Mouse (Mus musculus) lung, adult 2 months (tissue): Measurements from ENCODE around the gene Ap1g2. TPM values are rescaled to one million over a fixed set of nuclear protein-coding genes. Genes with fewer than 3 reads are reported as not detected.

Experiments
- DNase-seq: peaks from one replicate; pipeline ENCODE4 v3.0.0; 2022
- H3K4me1 ChIP-seq: fragments of 200-500 bp; 2 replicates; pipeline ENCODE4 v1.6.1; 2011; ENCODE audit warnings: low read length; ENCODE audit not compliant: control insufficient read depth, insufficient read depth
- H3K4me3 ChIP-seq: fragments of 200-500 bp; replicated peaks from 2 replicates; pipeline ENCODE3; 2011; ENCODE audit warnings: low read depth, mild to moderate bottlenecking, control low read depth, low read length; ENCODE audit errors: extremely low read depth
- CTCF ChIP-seq: fragments of 200-500 bp; IDR thresholded peaks from 2 replicates; pipeline ENCODE4 v1.5.1; 2011; ENCODE audit warnings: mild to moderate bottlenecking, low read length, control low read depth; ENCODE audit not compliant: insufficient read depth
- POLR2A ChIP-seq: fragments of 200-500 bp; IDR thresholded peaks from 2 replicates; pipeline ENCODE4 v1.6.1; 2011; ENCODE audit warnings: low read depth, mild to moderate bottlenecking, control low read depth, low read length, borderline replicate concordance; ENCODE audit errors: extremely low read depth
- WGBS: fragments of 180-500 bp; shearing (Covaris S2); methylation state at CpG from one replicate; pipeline ENCODE4 v1.1.7; 2018; 5-methylcytosine and 5-hydroxymethylcytosine counted together
- polyA plus RNA-seq: library from polyadenylated mRNA; depleted of rRNA; stranded (reverse); fragments of >200 nt; gene quantifications from 2 replicates; pipeline ENCODE4 v1.2.3, GENCODE M21; 2012; rRNA removed

Ap1g2 gene
- 23.8 and 30.8 TPM in 2 replicates for polyA plus RNA-seq

- DNase-seq, result peak; percentile 83
- H3K4me3 ChIP-seq, result peak within 1 kb of the TSS; percentile 79
- TF ChIP-seq CTCF (no peak), POLR2A (peak; percentile 65; the same call in 1 of the 2 replicates)
- no peaks in the 10 kb centered on the region for H3K4me1 ChIP-seq
- WGBS, result under 1% methylated on average over 39 of the region's 39 CpGs
Observed at GRCm38 (mm10) chr14:55105836-55106809, at the start of gene Ap1g2. Gene Ap1g2 (minus strand): TSS chr14:55106593.

GRCm38 (mm10) chr14:55152951-55153481, 46.6 kb upstream of the Ap1g2 start:
- no peak for TF ChIP-seq POLR2A
- no peak for TF ChIP-seq CTCF
- 85% methylated on average over 16 of the region's 16 CpGs for WGBS
- Histone ChIP-seq H3K4me1 (no peaks in the 10 kb centered on the region), H3K4me3 (no peak overlapping the region)
- no peak for DNase-seq

GRCm38 (mm10) chr14:55152174-55152573, 45.8 kb upstream of the Ap1g2 start:
- TF ChIP-seq CTCF (no peak), POLR2A (no peak)
- WGBS, result 73% methylated on average over 4 of the region's 4 CpGs
- no peak overlapping the region for H3K4me3 ChIP-seq
- no peaks in the 10 kb centered on the region for H3K4me1 ChIP-seq
- DNase-seq, result no peak

- WGBS, result 68% methylated on average over 5 of the region's 5 CpGs
- DNase-seq, result no peak
Observed at GRCm38 (mm10) chr14:55150985-55151384, 44.6 kb upstream of the Ap1g2 start.

GRCm38 (mm10) chr14:55149041-55149440, 42.6 kb upstream of the Ap1g2 start:
- WGBS, result 74% methylated on average over 5 of the region's 5 CpGs
- no peak overlapping the region for H3K4me3 ChIP-seq
- no peak for DNase-seq
- TF ChIP-seq CTCF (no peak), POLR2A (no peak)
- no peaks in the 10 kb centered on the region for H3K4me1 ChIP-seq

More at GRCm38 (mm10) chr14:55150985-55151384, 44.6 kb upstream of the Ap1g2 start:
- H3K4me3 ChIP-seq, result no peak overlapping the region
- TF ChIP-seq POLR2A, result no peak
- TF ChIP-seq CTCF, result no peak
- H3K4me1 ChIP-seq, result no peaks in the 10 kb centered on the region

- Histone ChIP-seq H3K4me1 (no peaks in the 10 kb centered on the region), H3K4me3 (no peak overlapping the region)
- 35% methylated on average over 5 of the region's 5 CpGs for WGBS
- peak; percentile 43 for DNase-seq
- TF ChIP-seq CTCF, result peak; percentile 63
- TF ChIP-seq POLR2A, result no peak
Observed at GRCm38 (mm10) chr14:55148363-55148915, 42.0 kb upstream of the Ap1g2 start.

- H3K4me1 ChIP-seq, result no peaks in the 10 kb centered on the region
- H3K4me3 ChIP-seq, result no peak overlapping the region
- no peak for TF ChIP-seq POLR2A
- TF ChIP-seq CTCF, result no peak
- WGBS, result 62% methylated on average over 12 of the region's 12 CpGs
- peak; percentile 6 for DNase-seq
Observed at GRCm38 (mm10) chr14:55146829-55147401, 40.5 kb upstream of the Ap1g2 start.

GRCm38 (mm10) chr14:55146324-55146723, 39.9 kb upstream of the Ap1g2 start:
- no peaks in the 10 kb centered on the region for H3K4me1 ChIP-seq
- WGBS, result 82% methylated on average over 1 of the region's 1 CpGs
- DNase-seq, result no peak

GRCm38 (mm10) chr14:55139313-55139712, 32.9 kb upstream of the Ap1g2 start:
- TF ChIP-seq POLR2A (no peak), CTCF (no peak)
- H3K4me1 ChIP-seq, result no peaks in the 10 kb centered on the region
- no peak for DNase-seq
- WGBS, result 40% methylated on average over 7 of the region's 7 CpGs
- H3K4me3 ChIP-seq, result no peak overlapping the region

More at GRCm38 (mm10) chr14:55146324-55146723, 39.9 kb upstream of the Ap1g2 start:
- H3K4me3 ChIP-seq, result no peak overlapping the region
- no peak for TF ChIP-seq CTCF
- TF ChIP-seq POLR2A, result no peak
